Mouse (Mus musculus) urinary bladder, postnatal 36 days (tissue): ENCODE data around the gene Zfp296.
"Not testable (repeated sequence)": the region's sequence is repeated elsewhere in the genome, so short reads cannot be mapped to it uniquely, and the experiment has no call there.

Source experiments
- DNase-seq, 2 experiments: peaks; one replicate each; pipeline ENCODE4 v3.0.0; 2022; ENCODE audit warnings: low spot score in 2 of 2, mixed read lengths in 1 of 2

The Zfp296 gene

GRCm38 (mm10) chr7:19603849-19604605 is 26.9 kb downstream of the Zfp296 start, which contains the start of gene Clasrp:
Gene Clasrp, minus strand, starts transcription at chr7:19604486.
- peak; percentile 96 to 98 for DNase-seq

DNA sequence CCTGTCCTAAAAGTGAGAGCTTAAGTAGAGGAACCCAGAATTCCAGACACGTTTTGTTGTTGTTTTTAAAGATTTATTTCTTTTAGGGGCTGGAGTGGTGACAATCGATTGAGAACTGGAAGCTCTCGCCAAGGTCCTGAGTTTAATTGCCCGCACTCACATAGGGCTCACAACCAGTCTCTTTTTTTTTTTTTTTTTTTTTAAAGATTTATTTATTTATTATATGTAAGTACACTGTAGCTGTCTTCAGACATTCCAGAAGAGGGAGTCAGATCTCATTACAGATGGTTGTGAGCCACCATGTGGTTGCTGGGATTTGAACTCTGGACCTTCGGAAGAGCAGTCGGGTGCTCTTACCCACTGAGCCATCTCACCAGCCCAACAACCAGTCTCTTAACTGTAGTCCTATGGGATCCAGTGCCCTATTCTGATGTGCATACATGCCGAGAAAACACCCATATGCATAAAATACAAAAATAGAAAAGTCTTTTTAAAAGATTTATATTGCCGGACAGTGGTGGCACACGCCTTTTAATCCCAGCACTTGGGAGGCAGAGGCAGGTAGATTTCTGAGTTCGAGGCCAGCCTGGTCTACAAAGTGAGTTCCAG is 27.6 kb downstream of the Zfp296 start:
- not testable (repeated sequence) for DNase-seq

- DNase-seq: no peak
Measured at GRCm38 (mm10) chr7:19607291-19607690, 30.2 kb downstream of the Zfp296 start.

DNA sequence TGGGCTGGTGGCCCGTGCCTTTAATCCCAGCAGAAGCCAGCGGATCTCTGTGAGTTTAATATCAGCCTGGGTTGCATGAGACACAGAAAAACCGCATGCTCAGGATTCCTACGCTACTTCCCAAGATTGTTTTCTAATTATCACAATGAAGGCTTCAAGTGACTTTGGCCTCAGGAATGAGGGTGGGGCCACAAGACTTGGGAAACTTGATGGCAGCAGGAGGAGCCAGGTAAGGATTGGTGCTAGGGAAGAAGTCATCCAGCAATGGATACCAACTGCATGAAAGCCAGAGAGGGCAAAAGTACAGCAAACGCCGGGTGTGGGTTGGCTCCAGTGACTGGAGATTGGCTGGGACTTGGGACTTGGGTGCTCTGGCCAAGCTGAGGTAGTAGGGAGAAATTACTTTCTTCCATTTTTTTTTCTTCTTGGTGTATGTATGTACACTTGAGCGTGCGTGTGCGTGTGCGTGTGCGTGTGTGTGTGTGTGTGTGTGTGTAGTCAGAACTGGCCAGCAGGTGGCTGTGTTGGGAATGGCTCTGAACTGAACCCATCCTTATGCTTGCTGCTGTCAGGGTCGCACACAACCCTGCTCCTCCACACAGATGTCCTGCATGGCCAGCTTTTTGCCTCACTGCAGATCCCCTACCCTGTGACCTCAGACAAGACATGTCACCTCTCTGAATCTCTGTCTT is 32.7 kb downstream of the Zfp296 start:
- no peak for DNase-seq

DNA sequence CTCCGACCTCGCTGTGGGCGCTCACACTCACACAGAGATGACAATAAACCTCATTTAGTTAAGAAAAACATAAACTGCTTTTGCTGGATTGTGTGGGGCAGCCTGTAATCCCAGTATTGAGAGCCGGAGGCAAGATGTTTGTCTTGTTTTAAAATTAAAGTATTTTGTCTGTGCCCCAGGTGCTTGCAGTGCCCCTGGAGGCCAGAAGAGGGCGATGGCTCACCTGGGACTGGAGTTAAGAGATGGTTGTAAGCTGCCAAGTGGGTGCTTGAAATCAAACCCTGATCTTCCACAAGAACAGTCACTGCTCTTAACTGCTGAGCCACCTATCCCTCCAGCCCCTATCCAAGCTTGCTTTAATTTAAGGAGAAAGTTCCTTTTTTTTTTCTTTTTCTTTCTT is 33.9 kb downstream of the Zfp296 start:
- no peak for DNase-seq

DNA sequence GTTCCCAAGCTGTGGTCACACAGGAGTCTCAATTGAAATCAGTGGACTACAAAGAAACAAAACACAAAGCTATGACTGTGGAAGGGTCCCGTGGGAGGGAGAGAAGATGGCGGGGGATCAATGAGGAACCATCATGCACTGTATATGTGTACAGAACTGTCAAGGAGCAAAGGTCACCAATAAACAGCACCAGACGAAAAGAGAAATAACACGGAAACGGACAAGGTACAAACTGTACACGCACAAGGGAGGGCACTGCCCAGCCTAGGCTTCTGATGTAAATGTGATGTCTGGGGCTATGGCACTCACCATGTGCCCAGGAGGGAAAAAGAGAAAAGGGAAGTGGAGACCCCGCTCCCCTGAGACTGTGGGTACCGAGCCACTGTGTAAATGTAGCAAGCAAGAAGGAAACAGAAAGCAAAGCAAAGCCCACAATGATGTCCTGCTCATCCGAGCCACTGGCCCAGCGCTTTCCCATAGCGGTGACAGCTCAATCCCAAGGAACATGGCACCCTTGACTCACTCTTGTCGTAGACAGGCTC is 38.0 kb downstream of the Zfp296 start:
- no peak for DNase-seq

GRCm38 (mm10) chr7:19619004-19619801 is 42.1 kb downstream of the Zfp296 start:
- DNase-seq: peak; percentile 54 to 67

DNA sequence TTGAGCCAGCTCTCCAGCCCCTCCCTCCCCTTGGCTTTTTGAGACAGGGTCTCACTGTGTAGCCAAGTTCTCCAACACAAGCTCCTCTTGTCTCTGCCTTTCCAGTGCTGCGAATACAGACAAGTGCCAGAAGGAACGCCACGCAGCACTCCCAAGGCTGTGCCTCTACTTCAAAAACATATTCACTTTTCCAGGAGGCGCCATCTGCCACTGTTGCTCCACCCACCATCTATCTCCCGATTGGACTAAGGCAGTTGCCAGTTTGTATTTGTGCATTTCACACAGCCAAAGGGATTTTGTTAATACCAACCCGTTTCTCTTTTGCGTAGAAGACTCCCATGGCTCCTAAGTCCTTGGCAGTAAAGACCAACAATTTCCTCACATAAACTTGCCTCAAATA is 43.7 kb downstream of the Zfp296 start:
- DNase-seq: no peak

- DNase-seq: no peak
Measured at GRCm38 (mm10) chr7:19622241-19622640, 45.2 kb downstream of the Zfp296 start.

DNA sequence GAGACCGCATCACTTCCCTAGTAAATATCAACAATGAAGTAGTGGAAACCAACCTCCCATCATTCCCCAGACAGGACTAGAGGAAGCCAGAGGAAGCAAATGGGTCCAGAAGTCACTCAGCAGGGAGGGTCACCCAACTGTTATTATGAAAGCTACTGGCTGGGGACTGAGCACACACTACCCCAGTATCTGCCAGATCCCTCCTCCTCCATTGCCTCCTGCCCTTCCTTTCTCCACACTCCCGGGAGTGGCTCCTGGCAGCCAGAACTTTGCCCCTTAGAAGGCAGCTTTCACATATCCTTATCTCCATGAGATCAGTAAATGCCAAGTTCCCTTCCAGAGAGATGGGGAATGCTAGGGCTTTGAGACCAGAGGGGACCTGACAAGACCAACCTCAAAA is 46.3 kb downstream of the Zfp296 start:
- no peak for DNase-seq

DNA sequence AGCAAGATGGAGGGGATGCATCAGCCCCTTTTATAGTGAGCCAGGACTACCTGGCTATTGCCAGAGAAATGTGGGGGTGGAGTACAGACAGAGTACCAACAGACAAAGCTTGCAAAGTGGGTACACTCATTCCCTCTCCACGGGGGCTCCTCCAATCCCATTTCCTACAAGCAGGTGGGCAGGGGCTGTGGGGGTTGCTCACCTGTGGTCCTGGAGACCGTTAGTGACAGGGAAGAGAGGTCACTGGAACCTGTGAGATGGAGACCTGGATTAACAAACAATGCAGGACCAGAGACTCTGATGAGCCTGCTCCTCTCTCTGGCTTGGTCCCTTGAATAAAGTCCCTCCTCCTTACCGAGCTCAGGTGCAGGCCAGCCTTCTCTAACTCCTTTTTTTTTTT is 50.6 kb downstream of the Zfp296 start:
- DNase-seq: no peak

- no peak for DNase-seq
Measured at GRCm38 (mm10) chr7:19628192-19628535, 51.1 kb downstream of the Zfp296 start.

DNA sequence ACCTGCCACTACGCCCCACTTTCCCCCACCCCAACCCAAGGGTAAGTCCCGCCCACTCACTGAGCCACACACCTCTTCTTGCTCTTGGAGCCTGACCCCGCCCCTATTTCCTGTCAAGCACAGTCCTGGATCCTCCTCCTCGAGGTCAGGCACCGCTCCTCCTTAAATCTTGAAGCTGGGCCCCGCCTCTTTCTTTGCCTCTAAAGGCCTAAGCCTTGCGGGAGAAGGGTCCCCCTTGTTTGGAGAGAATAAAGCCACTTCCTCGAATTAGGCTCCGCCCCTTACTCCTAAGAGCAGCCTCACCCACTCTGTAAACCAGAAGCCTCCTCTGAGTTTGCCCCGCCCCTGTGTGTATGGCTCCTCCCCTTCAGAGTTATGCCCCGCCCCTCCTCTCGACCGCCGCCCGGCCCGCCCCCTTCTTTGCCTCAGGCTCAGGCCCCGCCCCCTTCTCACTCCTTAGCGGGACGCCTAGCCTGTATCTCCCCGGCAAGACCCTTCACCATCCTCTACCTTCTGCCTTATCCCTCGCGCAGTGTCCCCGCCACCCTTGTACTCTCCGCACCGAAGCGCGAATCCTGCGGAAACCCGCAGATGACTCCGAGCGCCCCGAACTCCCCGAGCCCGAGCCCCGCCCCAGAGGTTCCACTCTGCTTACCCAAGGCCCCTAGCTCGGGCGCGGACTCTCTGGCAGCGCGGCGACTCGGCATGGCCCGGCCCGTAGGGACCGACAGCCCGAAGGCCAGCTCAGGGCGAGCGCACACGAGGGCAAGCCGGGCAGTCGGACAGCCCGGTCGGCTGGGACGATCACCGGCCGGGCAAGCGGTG is 51.7 kb downstream of the Zfp296 start:
- DNase-seq: peak; percentile 96

- peak; percentile 88 to 89 for DNase-seq
Measured at GRCm38 (mm10) chr7:19629361-19629734, 52.3 kb downstream of the Zfp296 start, which contains the start of gene Relb. Gene Relb, minus strand, starts transcription at chr7:19629438.
